ENCODE assay signal across 8 mouse cellular contexts in the genomic region with DNA sequence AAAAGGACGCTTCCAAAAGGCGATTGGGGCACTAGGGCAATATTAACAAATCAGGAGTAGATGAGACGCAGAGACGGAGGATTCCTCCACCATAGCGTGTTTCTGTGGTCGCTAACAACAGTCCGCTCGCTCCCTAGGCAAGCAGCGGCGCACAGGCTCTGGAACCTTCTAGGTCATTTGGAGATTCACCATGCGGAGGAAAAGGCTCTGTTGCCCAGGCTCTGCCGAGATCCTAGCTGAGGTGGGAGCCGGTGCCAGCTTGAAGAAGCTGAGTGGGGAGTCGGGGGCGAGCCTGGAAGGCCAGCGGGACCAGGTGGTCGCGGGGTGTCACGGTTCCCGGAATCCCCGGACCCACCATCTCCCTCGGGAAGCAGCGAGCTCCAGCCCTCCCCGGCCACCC. TPM values are rescaled to one million over a fixed set of nuclear protein-coding genes. Genes with fewer than 3 reads are reported as not detected.
DNase-seq lines count a peak whose midpoint lies in the region; ATAC-seq and TF ChIP-seq lines count a peak whose summit lies in the region.

No protein-coding gene starts in this region.

- no peaks in the 10 kb centered on the region for H3K9me3 ChIP-seq in forebrain, embryonic 13.5 days (replicated peaks)
- H3K9me3 ChIP-seq in limb, embryonic 11.5 days (ENCODE audit: control insufficient read depth, low read length): no peaks in the 10 kb centered on the region
- H3K9me3 ChIP-seq in midbrain, postnatal 0 days (ENCODE audit: low read length): no peaks in the 10 kb centered on the region

- peak overlapping the region; percentile 69 for H3K27ac ChIP-seq in kidney, adult 2 months (ENCODE audit: insufficient read depth, low read depth, low read length)
- peak overlapping the region; percentile 87 for H3K27ac ChIP-seq in forebrain, embryonic 13.5 days
- H3K27ac ChIP-seq in limb, embryonic 11.5 days (replicated peaks; ENCODE audit: low read depth, low read length): peak overlapping the region; percentile 61
- peak overlapping the region; percentile 80 for H3K27ac ChIP-seq in midbrain, postnatal 0 days (ENCODE audit: low read depth, low read length)

- H3K36me3 ChIP-seq in kidney, adult 2 months (ENCODE audit: control insufficient read depth, insufficient read depth, low read length): peaks cover 7% of the 10 kb centered on the region
- peaks cover 32% of the 10 kb centered on the region for H3K36me3 ChIP-seq in forebrain, embryonic 13.5 days (ENCODE audit: poor library complexity, severe bottlenecking)
- H3K36me3 ChIP-seq in limb, embryonic 11.5 days (ENCODE audit: control insufficient read depth, insufficient read depth, low read length): peaks cover 13% of the 10 kb centered on the region
- H3K36me3 ChIP-seq in midbrain, postnatal 0 days (ENCODE audit: insufficient read depth, low read length): peaks cover 18% of the 10 kb centered on the region

- peak overlapping the region; percentile 82 for H3K9ac ChIP-seq in forebrain, embryonic 13.5 days
- H3K9ac ChIP-seq in limb, embryonic 11.5 days (ENCODE audit: low read length): peak overlapping the region; percentile 67
- peak overlapping the region; percentile 65 for H3K9ac ChIP-seq in midbrain, postnatal 0 days (replicated peaks; ENCODE audit: low read length, poor library complexity, severe bottlenecking)

- no peak for ATAC-seq in forebrain, embryonic 13.5 days
- no peak for ATAC-seq in limb, embryonic 11.5 days (ENCODE audit: insufficient number of reproducible peaks, low FRiP score, low TSS enrichment, low read depth)
- no peak for ATAC-seq in midbrain, postnatal 0 days (ENCODE audit: low FRiP score)
- no peak for ATAC-seq in monocyte, adult 5-6 weeks (replicated peaks; ENCODE audit: insufficient number of reproducible peaks, low FRiP score, low TSS enrichment, poor library complexity, severe bottlenecking)

- peaks cover 7% of the 10 kb centered on the region; the same call in 1 of the 2 replicates for H3K4me1 ChIP-seq in kidney, adult 2 months (ENCODE audit: control insufficient read depth, insufficient read depth, low read length)
- H3K4me1 ChIP-seq in forebrain, embryonic 13.5 days: peaks cover 30% of the 10 kb centered on the region
- H3K4me1 ChIP-seq in limb, embryonic 11.5 days (ENCODE audit: control insufficient read depth, insufficient read depth, low read length): peaks cover 9% of the 10 kb centered on the region
- H3K4me1 ChIP-seq in midbrain, postnatal 0 days (ENCODE audit: insufficient read depth, low read length): no peaks in the 10 kb centered on the region; the same call in 1 of the 2 replicates

- H3K4me3 ChIP-seq in kidney, adult 2 months (ENCODE audit: insufficient read depth, low read depth, low read length): peak overlapping the region; percentile 79
- peak overlapping the region; percentile 74 for H3K4me3 ChIP-seq in forebrain, embryonic 13.5 days
- peak overlapping the region; percentile 56 for H3K4me3 ChIP-seq in limb, embryonic 11.5 days (ENCODE audit: low read depth, low read length)
- H3K4me3 ChIP-seq in midbrain, postnatal 0 days (ENCODE audit: low read depth, low read length): peak overlapping the region; percentile 67

- H3K4me2 ChIP-seq in forebrain, embryonic 13.5 days: peak overlapping the region; percentile 92
- H3K4me2 ChIP-seq in limb, embryonic 11.5 days (ENCODE audit: low read depth, severe bottlenecking): peak overlapping the region; percentile 65
- H3K4me2 ChIP-seq in midbrain, postnatal 0 days (ENCODE audit: low read depth, low read length, poor library complexity, severe bottlenecking): peak overlapping the region; percentile 63

- no peak for TF ChIP-seq POLR2A in kidney, adult 2 months (IDR thresholded peaks at IDR 0.05; ENCODE audit: low read depth, low read length)

- H3K27me3 ChIP-seq in kidney, adult 2 months (replicated peaks; ENCODE audit: control insufficient read depth, insufficient read depth, low read length): no peaks in the 10 kb centered on the region
- no peaks in the 10 kb centered on the region for H3K27me3 ChIP-seq in forebrain, embryonic 13.5 days
- no peaks in the 10 kb centered on the region for H3K27me3 ChIP-seq in limb, embryonic 11.5 days (ENCODE audit: control insufficient read depth, insufficient read depth, low read length)
- H3K27me3 ChIP-seq in midbrain, postnatal 0 days (ENCODE audit: insufficient read depth, low read length): no peaks in the 10 kb centered on the region

- DNase-seq in kidney, adult 2 months: peak; percentile 52
- no peak for DNase-seq in kidney, postnatal 10 days
- DNase-seq in MEL-GATA-1-ER (ENCODE audit: extremely low read depth, low read depth): peak; percentile 36
- DNase-seq in limb, embryonic 11.5 days (ENCODE audit: low spot score): no peak
- peak; percentile 53 for DNase-seq in midbrain, postnatal 0 days (ENCODE audit: low spot score)
- DNase-seq in right cerebral cortex, postnatal 36 days (ENCODE audit: low spot score in 2 of 2): no peak

- under 1% methylated on average over 24 of the region's 24 CpGs for WGBS in kidney, adult 2 months
- under 1% methylated on average over 24 of the region's 24 CpGs for WGBS in forebrain, embryonic 13.5 days
- WGBS in limb, embryonic 11.5 days: under 1% methylated on average over 24 of the region's 24 CpGs
- under 1% methylated on average over 23 of the region's 24 CpGs for WGBS in midbrain, postnatal 0 days

- TF ChIP-seq CTCF in kidney, adult 2 months (conservative IDR thresholded peaks at IDR 0.05; ENCODE audit: insufficient read depth, insufficient read length, low read depth, low read length): no peak
- TF ChIP-seq CTCF in midbrain, postnatal 0 days (IDR thresholded peaks at IDR 0.05): no peak

RNA-seq across cellular contexts. Expression of gene Hsph1, which starts 0.6 kb away (rescaled TPM):
- 21.7 and 24.0 TPM in 2 replicates for polyA plus RNA-seq in kidney, adult 2 months (2012; rRNA removed)
- polyA plus RNA-seq in forebrain, embryonic 13.5 days (2015; fragmentation: Nextera tagmentation; extraction: Ambion mirVana): 108 and 109 TPM in 2 replicates
- polyA plus RNA-seq in limb, embryonic 11.5 days (2014; fragmentation: Nextera tagmentation; extraction: Ambion mirVana): 126 and 150 TPM in 2 replicates
- 28.5 and 38.1 TPM in 2 replicates for total RNA-seq in midbrain, postnatal 0 days (2014; rRNA removed)
- polyA plus RNA-seq in midbrain, postnatal 0 days (2015; fragmentation: Nextera tagmentation; extraction: Ambion mirVana): 66.6 and 74.1 TPM in 2 replicates
- total RNA-seq in monocyte, adult 5-6 weeks (2017): 27.5 to 77.0 TPM (median 49.1 TPM) in 3 replicates

RNA-seq across cellular contexts. Expression of gene B3glct, which starts 42.5 kb away (rescaled TPM):
- 6.4 TPM in 2 replicates for polyA plus RNA-seq in kidney, adult 2 months (2012; rRNA removed)
- 12.4 and 12.8 TPM in 2 replicates for polyA plus RNA-seq in forebrain, embryonic 13.5 days (2015; fragmentation: Nextera tagmentation; extraction: Ambion mirVana)
- polyA plus RNA-seq in limb, embryonic 11.5 days (2014; fragmentation: Nextera tagmentation; extraction: Ambion mirVana): 22.4 and 23.0 TPM in 2 replicates
- total RNA-seq in midbrain, postnatal 0 days (2014; rRNA removed): 25.6 and 32.2 TPM in 2 replicates
- 18.1 TPM in 2 replicates for polyA plus RNA-seq in midbrain, postnatal 0 days (2015; fragmentation: Nextera tagmentation; extraction: Ambion mirVana)
- total RNA-seq in monocyte, adult 5-6 weeks (2017): 1.9 to 6.3 TPM (median 2.4 TPM) in 3 replicates

Comparison
In these comparisons a context has a peak if more than half of its experiments do, and no peak if none do; other contexts are left out.
1. DNase-seq: peak in kidney, adult 2 months (single experiment), MEL-GATA-1-ER (single experiment) and midbrain, postnatal 0 days (single experiment); none in kidney, postnatal 10 days (single experiment), limb, embryonic 11.5 days (single experiment) and right cerebral cortex, postnatal 36 days (0 of 2).
2. Peak in every context shown above with its lines, with median percentiles within 50 percentile points of each other: H3K27ac ChIP-seq, H3K4me3 ChIP-seq, H3K4me2 ChIP-seq and H3K9ac ChIP-seq.